Mouse (Mus musculus) thymus, adult 18-20 months (tissue): ENCODE measurements at regions not wholly inside any gene's neighbourhood (a gene's known extent, or its start where the extent isn't known, plus 50 kb on each side); places are given as distances from the start of the nearest gene placed in this dataset.

Experiments used
- DNase-seq, 2 experiments: peaks; one replicate each; pipeline ENCODE4 v3.0.0; 2022; ENCODE audit warnings: mixed read lengths in 2 of 2

GRCm38 (mm10) chr8:25331161-25331776, 507.1 kb upstream of the Adam5 start:
- no peak for DNase-seq

GRCm38 (mm10) chr8:25329791-25330190, 505.6 kb upstream of the Adam5 start:
- DNase-seq: no peak

GRCm38 (mm10) chr8:25328318-25328717, 504.1 kb upstream of the Adam5 start:
- DNase-seq: no peak

- DNase-seq: no peak
Observed at GRCm38 (mm10) chr8:25326930-25327329, 502.8 kb upstream of the Adam5 start.

GRCm38 (mm10) chr8:25326257-25326656, 502.1 kb upstream of the Adam5 start:
- no peak for DNase-seq

GRCm38 (mm10) chr8:25324731-25325130, 500.6 kb upstream of the Adam5 start:
- DNase-seq: no peak

- DNase-seq: no peak
Observed at GRCm38 (mm10) chr8:25323643-25324420, 499.7 kb upstream of the Adam5 start.

GRCm38 (mm10) chr8:25316383-25316782, 492.2 kb upstream of the Adam5 start:
- DNase-seq: no peak

GRCm38 (mm10) chr8:25311811-25312533, 487.8 kb upstream of the Adam5 start:
- DNase-seq: no peak

GRCm38 (mm10) chr8:25307956-25308355, 483.8 kb upstream of the Adam5 start:
- no peak for DNase-seq

GRCm38 (mm10) chr8:25307511-25307910, 483.3 kb upstream of the Adam5 start:
- no peak for DNase-seq

GRCm38 (mm10) chr8:25306769-25307491, 482.8 kb upstream of the Adam5 start:
- no peak for DNase-seq
